In genomic region chr2:170011858-170012257, GRCm38 (mm10) we compare ENCODE assay signal across 22 mouse cellular contexts.
DNase-seq lines count a peak whose midpoint lies in the region; ATAC-seq and TF ChIP-seq lines count a peak whose summit lies in the region.
"Had no signal": no experiment of that assay in that cellular context is flagged by ENCODE, and none has a peak within 500 bp of the region (broad histone marks: within the 10 kb centered on the region; RNA-seq: fewer than 3 reads in every experiment).

No protein-coding gene starts in this region.

- H3K36me3 ChIP-seq in hindbrain, embryonic 10.5 days, result no peaks in the 10 kb centered on the region
- H3K36me3 ChIP-seq in hindbrain, embryonic 11.5 days (ENCODE audit: control insufficient read depth, insufficient read depth, low read length), result no peaks in the 10 kb centered on the region
- no peaks in the 10 kb centered on the region for H3K36me3 ChIP-seq in midbrain, embryonic 10.5 days
- H3K36me3 ChIP-seq in midbrain, embryonic 14.5 days (ENCODE audit: control insufficient read depth, insufficient read depth, low read length), result no peaks in the 10 kb centered on the region
- no peaks in the 10 kb centered on the region for H3K36me3 ChIP-seq in hindbrain, postnatal 0 days (ENCODE audit: insufficient read depth, low read length)
- H3K36me3 ChIP-seq: G1E; heart, embryonic 15.5 days; intestine, embryonic 15.5 days; limb, embryonic 13.5 days; liver, embryonic 15.5 days; neural tube, embryonic 12.5 days had no signal

- no peak for DNase-seq in hindbrain, embryonic 10.5 days (ENCODE audit: low spot score)
- no peak for DNase-seq in hindbrain, embryonic 11.5 days (ENCODE audit: low spot score)
- no peak for DNase-seq in midbrain, embryonic 10.5 days (ENCODE audit: low spot score)
- DNase-seq in midbrain, embryonic 14.5 days, result no peak
- DNase-seq in Patski (ENCODE audit: low read depth, low spot score), result peak; percentile 66
- DNase-seq in hindbrain, postnatal 0 days (ENCODE audit: low spot score), result no peak
- no peak for DNase-seq in urinary bladder, postnatal 36 days (ENCODE audit: low spot score in 2 of 2)
- DNase-seq in urinary bladder, postnatal 25 days (ENCODE audit: low spot score), result no peak
- DNase-seq: cerebellum, adult 8-10 months; gastrocnemius, adult 2 months; heart, adult 11 months; heart, postnatal 4 days; kidney, adult 9 months; spleen, adult 18-20 months; thymus, adult 2 months had no signal

- CTCF ChIA-PET in Patski (lab: Charles Lee), result interaction anchor here (1.0 to 1.6 kb wide), 2 partner anchors 19 to 92 kb away, joined by 3 read pairs; no protein-coding TSS in a partner anchor

- 65% methylated on average over 8 of the region's 8 CpGs for WGBS in hindbrain, embryonic 10.5 days
- WGBS in hindbrain, embryonic 11.5 days, result 56% methylated on average over 8 of the region's 8 CpGs
- 52% methylated on average over 8 of the region's 8 CpGs for WGBS in midbrain, embryonic 10.5 days
- 21% methylated on average over 8 of the region's 8 CpGs for WGBS in midbrain, embryonic 14.5 days
- 36% methylated on average over 8 of the region's 8 CpGs for WGBS in hindbrain, postnatal 0 days

- H3K4me2 ChIP-seq in hindbrain, embryonic 11.5 days (replicated peaks; ENCODE audit: low read depth, low read length), result no peak overlapping the region
- H3K4me2 ChIP-seq in midbrain, embryonic 14.5 days (ENCODE audit: low read length), result no peak overlapping the region
- 0 out of 2 replicates have a peak overlapping the region, but pooled peaks have one; percentile 16 for H3K4me2 ChIP-seq in hindbrain, postnatal 0 days (ENCODE audit: low read depth, low read length)
- H3K4me2 ChIP-seq: heart, embryonic 15.5 days; intestine, embryonic 15.5 days; limb, embryonic 13.5 days; liver, embryonic 15.5 days; neural tube, embryonic 12.5 days had no signal

- ATAC-seq in hindbrain, embryonic 11.5 days (ENCODE audit: low FRiP score), result no peak
- ATAC-seq in midbrain, embryonic 14.5 days (ENCODE audit: low FRiP score, low TSS enrichment), result no peak
- peak; percentile 86 for ATAC-seq in Patski
- no peak for ATAC-seq in hindbrain, postnatal 0 days
- ATAC-seq: intestine, embryonic 15.5 days; lung, postnatal 0 days had no signal

- H3K27ac ChIP-seq in hindbrain, embryonic 10.5 days, result peak overlapping the region; percentile 50; the same call in 1 of the 2 replicates
- no peak overlapping the region for H3K27ac ChIP-seq in hindbrain, embryonic 11.5 days (ENCODE audit: low read depth, low read length)
- H3K27ac ChIP-seq in midbrain, embryonic 10.5 days (replicated peaks), result peak overlapping the region; percentile 55
- H3K27ac ChIP-seq in midbrain, embryonic 14.5 days (replicated peaks; ENCODE audit: low read depth, low read length), result no peak overlapping the region
- no peak overlapping the region for H3K27ac ChIP-seq in hindbrain, postnatal 0 days
- H3K27ac ChIP-seq: gastrocnemius, adult 2 months; heart, embryonic 15.5 days; intestine, embryonic 15.5 days; limb, embryonic 13.5 days; liver, embryonic 15.5 days; neural tube, embryonic 12.5 days had no signal

- H3K9ac ChIP-seq in hindbrain, embryonic 11.5 days (ENCODE audit: low read depth, low read length), result no peak overlapping the region
- H3K9ac ChIP-seq in midbrain, embryonic 14.5 days (replicated peaks; ENCODE audit: low read length), result no peak overlapping the region
- no peak overlapping the region for H3K9ac ChIP-seq in hindbrain, postnatal 0 days (replicated peaks; ENCODE audit: low read length)
- H3K9ac ChIP-seq: heart, embryonic 15.5 days; intestine, embryonic 15.5 days; limb, embryonic 13.5 days; liver, embryonic 15.5 days had no signal

- POLR2A ChIA-PET in Patski (lab: Charles Lee), result no interaction called here

- H3K4me3 ChIP-seq in hindbrain, embryonic 10.5 days, result no peak overlapping the region
- H3K4me3 ChIP-seq in hindbrain, embryonic 11.5 days (ENCODE audit: low read depth, low read length), result no peak overlapping the region
- H3K4me3 ChIP-seq in midbrain, embryonic 10.5 days, result no peak overlapping the region
- no peak overlapping the region for H3K4me3 ChIP-seq in midbrain, embryonic 14.5 days (replicated peaks; ENCODE audit: low read depth, low read length)
- no peak overlapping the region for H3K4me3 ChIP-seq in hindbrain, postnatal 0 days (ENCODE audit: low read length)
- H3K4me3 ChIP-seq: gastrocnemius, adult 2 months; heart, embryonic 15.5 days; intestine, embryonic 15.5 days; limb, embryonic 13.5 days; liver, embryonic 15.5 days; neural tube, embryonic 12.5 days had no signal

- no peak for TF ChIP-seq CTCF in Patski (IDR thresholded peaks at IDR 0.05)
- no peak for TF ChIP-seq CTCF in hindbrain, postnatal 0 days (IDR thresholded peaks at IDR 0.05; ENCODE audit: low read depth)

- H3K4me1 ChIP-seq in hindbrain, embryonic 10.5 days (replicated peaks), result peaks cover 36% of the 10 kb centered on the region
- peaks cover 4% of the 10 kb centered on the region; the same call in 1 of the 2 replicates for H3K4me1 ChIP-seq in hindbrain, embryonic 11.5 days (replicated peaks; ENCODE audit: control insufficient read depth, insufficient read depth, low read length)
- H3K4me1 ChIP-seq in midbrain, embryonic 10.5 days, result peaks cover 44% of the 10 kb centered on the region
- peaks cover 22% of the 10 kb centered on the region for H3K4me1 ChIP-seq in midbrain, embryonic 14.5 days (ENCODE audit: control insufficient read depth, insufficient read depth, low read length)
- H3K4me1 ChIP-seq in hindbrain, postnatal 0 days (ENCODE audit: insufficient read depth, low read length), result no peaks in the 10 kb centered on the region
- H3K4me1 ChIP-seq: heart, embryonic 15.5 days; intestine, embryonic 15.5 days; liver, embryonic 15.5 days had no signal

- in situ Hi-C loops in Patski (cut with MboI; ENCODE audit: low pct_unique_long_range_greater_than_20kb), result loop anchor here (5.0 kb wide), 1 partner anchor 50 kb away; no protein-coding TSS in a partner anchor

- peaks cover 6% of the 10 kb centered on the region; the same call in 1 of the 2 replicates for H3K9me3 ChIP-seq in hindbrain, embryonic 10.5 days
- H3K9me3 ChIP-seq in hindbrain, embryonic 11.5 days (ENCODE audit: control insufficient read depth, low read length), result no peaks in the 10 kb centered on the region
- H3K9me3 ChIP-seq in midbrain, embryonic 10.5 days (replicated peaks), result peaks cover 7% of the 10 kb centered on the region; the same call in 1 of the 2 replicates
- H3K9me3 ChIP-seq in midbrain, embryonic 14.5 days (ENCODE audit: control insufficient read depth, low read length), result no peaks in the 10 kb centered on the region
- no peaks in the 10 kb centered on the region for H3K9me3 ChIP-seq in hindbrain, postnatal 0 days (ENCODE audit: low read length)
- H3K9me3 ChIP-seq: heart, embryonic 15.5 days; intestine, embryonic 15.5 days; liver, embryonic 15.5 days had no signal

- no peaks in the 10 kb centered on the region for H3K27me3 ChIP-seq in hindbrain, embryonic 10.5 days (ENCODE audit: insufficient read depth, poor library complexity, severe bottlenecking)
- no peaks in the 10 kb centered on the region for H3K27me3 ChIP-seq in hindbrain, embryonic 11.5 days (ENCODE audit: control insufficient read depth, insufficient read depth, low read length)
- no peaks in the 10 kb centered on the region for H3K27me3 ChIP-seq in midbrain, embryonic 10.5 days (ENCODE audit: low read depth, poor library complexity, severe bottlenecking)
- H3K27me3 ChIP-seq in midbrain, embryonic 14.5 days (ENCODE audit: control insufficient read depth, insufficient read depth, low read length), result no peaks in the 10 kb centered on the region
- H3K27me3 ChIP-seq in Patski, result no peaks in the 10 kb centered on the region
- no peaks in the 10 kb centered on the region for H3K27me3 ChIP-seq in hindbrain, postnatal 0 days (ENCODE audit: insufficient read depth, low read length)
- H3K27me3 ChIP-seq: heart, embryonic 15.5 days; intestine, embryonic 15.5 days; limb, embryonic 13.5 days; liver, embryonic 15.5 days; neural tube, embryonic 12.5 days had no signal

Comparison
In these comparisons a context has a peak if more than half of its experiments do, and no peak if none do; other contexts are left out.
1. H3K27ac ChIP-seq: peak in hindbrain, embryonic 10.5 days (single experiment) and midbrain, embryonic 10.5 days (single experiment); none in hindbrain, embryonic 11.5 days (single experiment), midbrain, embryonic 14.5 days (single experiment) and hindbrain, postnatal 0 days (single experiment).